Mouse (Mus musculus) limb, embryonic 13.5 days (tissue): ENCODE data around the gene Nodal. TPM values are rescaled to one million over a fixed set of nuclear protein-coding genes. Genes with fewer than 3 reads are reported as not detected.
"Not testable (repeated sequence)": the region's sequence is repeated elsewhere in the genome, so short reads cannot be mapped to it uniquely, and the experiment has no call there.

Source experiments
- ATAC-seq: fragments of 200-750 bp; cut with Nextera tagmentation; 2 replicates; pipeline ENCODE4 v1.8.0; 2017; ENCODE audit warnings: low read depth, moderate number of reproducible peaks, moderate TSS enrichment; ENCODE audit not compliant: low FRiP score
- H3K27ac ChIP-seq: fragments of 300-500 bp; sonication (generic); 2 replicates; pipeline ENCODE4 v1.5.1; 2015; ENCODE audit warnings: inconsistent platforms, mild to moderate bottlenecking, moderate library complexity
- H3K27me3 ChIP-seq: fragments of 300-500 bp; sonication (generic); 2 replicates; pipeline ENCODE4 v1.6.1; 2015; ENCODE audit warnings: mild to moderate bottlenecking, inconsistent platforms
- H3K36me3 ChIP-seq: fragments of 300-500 bp; sonication (generic); 2 replicates; pipeline ENCODE4 v1.6.1; 2015; ENCODE audit warnings: inconsistent platforms, mild to moderate bottlenecking, moderate library complexity
- H3K4me1 ChIP-seq: fragments of 300-500 bp; sonication (generic); 2 replicates; pipeline ENCODE4 v1.6.1; 2015; ENCODE audit warnings: inconsistent platforms
- H3K4me2 ChIP-seq: fragments of 300-500 bp; sonication (generic); replicated peaks from 2 replicates; pipeline ENCODE4 v1.6.1; 2015; ENCODE audit warnings: inconsistent platforms, mild to moderate bottlenecking, moderate library complexity
- H3K4me3 ChIP-seq: fragments of 300-500 bp; sonication (generic); 2 replicates; pipeline ENCODE4 v1.5.1; 2015; ENCODE audit warnings: moderate library complexity, mild to moderate bottlenecking, inconsistent platforms
- H3K9ac ChIP-seq: fragments of 300-500 bp; sonication (generic); 2 replicates; pipeline ENCODE4 v1.6.1; 2015; ENCODE audit warnings: mild to moderate bottlenecking, inconsistent platforms
- H3K9me3 ChIP-seq: fragments of 300-500 bp; sonication (generic); 2 replicates; pipeline ENCODE4 v1.6.1; 2016; ENCODE audit warnings: inconsistent platforms
- WGBS: fragments of 180-500 bp; shearing (Covaris S2); methylation state at CpG from one replicate; pipeline ENCODE4 v1.1.7; 2015; 5-methylcytosine and 5-hydroxymethylcytosine counted together
- polyA plus RNA-seq: library from polyadenylated mRNA; unstranded; fragments of >200 nt; fragmentation: Nextera tagmentation; extraction: Ambion mirVana; gene quantifications from 2 replicates; pipeline ENCODE4 v1.2.1, GENCODE M21; 2015

Nodal gene
- polyA plus RNA-seq, 1 experiment from 2014 or later = 0.19 TPM

DNA sequence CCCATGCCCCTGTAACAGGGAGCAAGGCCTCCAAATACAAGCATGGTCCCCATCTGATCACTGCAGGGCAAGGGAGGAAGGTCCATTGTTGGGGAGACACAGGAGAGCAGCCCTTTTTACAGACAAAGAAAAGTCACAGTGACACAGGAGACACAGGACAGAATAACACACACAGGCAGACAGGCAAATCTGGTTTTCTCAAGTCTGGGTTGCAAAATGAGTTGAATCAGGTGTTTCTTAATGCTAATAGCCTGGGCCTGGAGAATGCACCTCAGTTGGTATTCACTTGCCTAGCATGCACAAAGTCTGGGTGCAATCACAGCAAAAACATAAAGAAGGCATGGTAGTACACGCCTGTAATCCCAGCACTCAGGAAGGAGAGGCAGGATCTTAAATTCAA is 26.1 kb downstream of the Nodal start:
- peak overlapping the region; percentile 56 for H3K27ac ChIP-seq
- H3K9me3 ChIP-seq = no peaks in the 10 kb centered on the region
- peak overlapping the region; percentile 23 for H3K4me2 ChIP-seq
- WGBS = 31% methylated on average over 1 of the region's 1 CpGs
- H3K4me1 ChIP-seq = peaks cover 71% of the 10 kb centered on the region
- H3K4me3 ChIP-seq = no peak overlapping the region
- peaks cover 22% of the 10 kb centered on the region for H3K36me3 ChIP-seq
- no peak; the same call in 1 of the 2 replicates for ATAC-seq
- H3K9ac ChIP-seq = 0 out of 2 replicates have a peak overlapping the region, but pooled peaks have one; percentile 31
- H3K27me3 ChIP-seq = no peaks in the 10 kb centered on the region

- 68% methylated on average over 3 of the region's 3 CpGs for WGBS
- peaks cover 81% of the 10 kb centered on the region for H3K4me1 ChIP-seq
- no peak overlapping the region for H3K4me3 ChIP-seq
- no peaks in the 10 kb centered on the region for H3K27me3 ChIP-seq
- no peak for ATAC-seq
- no peaks in the 10 kb centered on the region for H3K9me3 ChIP-seq
- 0 out of 2 replicates have a peak overlapping the region, but pooled peaks have one; percentile 1 for H3K27ac ChIP-seq
- H3K4me2 ChIP-seq = no peak overlapping the region
- H3K36me3 ChIP-seq = peaks cover 26% of the 10 kb centered on the region
- no peak overlapping the region for H3K9ac ChIP-seq
Observed at GRCm38 (mm10) chr10:61445016-61445415, 27.2 kb downstream of the Nodal start.

DNA sequence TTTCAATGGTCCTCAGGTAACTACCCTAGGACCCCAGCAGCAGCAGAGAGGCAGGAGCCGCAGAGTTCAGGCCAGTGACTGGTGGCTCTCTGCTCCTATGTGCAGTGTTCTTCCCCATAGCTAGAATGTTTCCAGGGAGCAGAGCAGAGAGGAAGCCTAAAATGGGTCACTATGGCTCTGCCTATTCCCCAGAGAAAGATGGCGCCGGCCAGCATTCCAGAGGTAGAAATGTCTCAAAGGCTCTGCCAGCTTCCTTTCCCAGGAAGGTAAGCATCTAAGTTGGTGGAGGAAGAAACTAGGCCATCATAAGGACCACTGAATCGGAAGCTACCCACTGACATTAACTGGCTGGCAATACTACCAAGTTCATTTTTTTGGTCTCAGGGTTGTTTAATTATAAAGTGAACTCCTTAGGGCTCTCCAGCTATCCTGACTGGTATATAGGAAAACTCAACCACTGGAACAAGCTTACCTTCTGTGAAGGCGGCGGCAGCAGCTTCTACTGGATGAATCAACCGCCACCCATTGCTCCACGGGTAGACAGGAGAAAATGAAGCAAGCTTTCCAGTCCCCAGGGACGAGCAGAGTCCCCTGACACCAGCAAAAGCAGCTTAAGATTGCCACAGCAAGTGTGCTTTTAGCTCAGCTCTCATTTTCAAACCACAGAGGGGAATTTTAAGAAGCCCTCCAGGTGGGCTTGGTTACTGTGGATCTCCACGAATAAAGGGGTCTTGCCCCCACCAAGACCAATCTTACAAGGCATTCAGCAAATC is 30.0 kb downstream of the Nodal start:
- Histone ChIP-seq H3K4me3 (no peak overlapping the region), H3K36me3 (peaks cover 22% of the 10 kb centered on the region), H3K27me3 (no peaks in the 10 kb centered on the region), H3K4me2 (no peak overlapping the region), H3K27ac (no peak overlapping the region), H3K9me3 (no peaks in the 10 kb centered on the region), H3K9ac (peak overlapping the region; percentile 39; the same call in 1 of the 2 replicates), H3K4me1 (peaks cover 85% of the 10 kb centered on the region)
- ATAC-seq = no peak
- 82% methylated on average over 10 of the region's 10 CpGs for WGBS

- no peaks in the 10 kb centered on the region for H3K27me3 ChIP-seq
- peaks cover 22% of the 10 kb centered on the region for H3K36me3 ChIP-seq
- H3K9me3 ChIP-seq = no peaks in the 10 kb centered on the region
- no peak overlapping the region for H3K4me3 ChIP-seq
- WGBS = 82% methylated on average over 3 of the region's 3 CpGs
- no peak overlapping the region for H3K4me2 ChIP-seq
- ATAC-seq = no peak
- no peak overlapping the region for H3K9ac ChIP-seq
- H3K4me1 ChIP-seq = peaks cover 75% of the 10 kb centered on the region
- H3K27ac ChIP-seq = no peak overlapping the region
Observed at GRCm38 (mm10) chr10:61448834-61449233, 31.1 kb downstream of the Nodal start.

DNA sequence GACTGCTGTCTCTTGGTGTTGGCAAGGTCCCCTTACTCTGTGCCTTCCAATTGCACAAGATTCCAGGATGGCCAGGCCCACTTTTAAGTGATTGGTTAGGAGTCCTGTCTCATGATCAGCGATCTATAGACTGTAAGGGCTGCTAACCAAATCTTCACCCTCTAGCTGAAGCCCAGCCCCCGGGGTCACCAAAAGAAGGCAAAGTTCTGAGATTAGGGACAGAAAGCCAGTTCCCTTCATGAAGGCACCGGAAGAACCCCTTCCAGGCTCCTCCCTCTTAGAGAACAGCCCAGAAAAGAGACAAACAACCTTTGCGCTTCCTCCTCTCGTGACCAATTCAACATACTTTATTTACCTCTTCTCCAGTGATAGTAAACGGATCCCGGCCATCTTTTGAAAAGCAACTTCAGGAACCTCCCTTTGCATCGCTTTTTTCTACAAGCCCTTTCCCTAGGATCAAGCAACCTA is 33.7 kb downstream of the Nodal start:
- no peaks in the 10 kb centered on the region for H3K27me3 ChIP-seq
- peak overlapping the region; percentile 69 for H3K27ac ChIP-seq
- H3K4me3 ChIP-seq = peak overlapping the region; percentile 100
- peaks cover 22% of the 10 kb centered on the region for H3K36me3 ChIP-seq
- peak overlapping the region; percentile 90 for H3K4me2 ChIP-seq
- ATAC-seq = no peak
- 3% methylated on average over 8 of the region's 8 CpGs for WGBS
- peak overlapping the region; percentile 97 for H3K9ac ChIP-seq
- H3K4me1 ChIP-seq = peaks cover 49% of the 10 kb centered on the region
- no peaks in the 10 kb centered on the region for H3K9me3 ChIP-seq

DNA sequence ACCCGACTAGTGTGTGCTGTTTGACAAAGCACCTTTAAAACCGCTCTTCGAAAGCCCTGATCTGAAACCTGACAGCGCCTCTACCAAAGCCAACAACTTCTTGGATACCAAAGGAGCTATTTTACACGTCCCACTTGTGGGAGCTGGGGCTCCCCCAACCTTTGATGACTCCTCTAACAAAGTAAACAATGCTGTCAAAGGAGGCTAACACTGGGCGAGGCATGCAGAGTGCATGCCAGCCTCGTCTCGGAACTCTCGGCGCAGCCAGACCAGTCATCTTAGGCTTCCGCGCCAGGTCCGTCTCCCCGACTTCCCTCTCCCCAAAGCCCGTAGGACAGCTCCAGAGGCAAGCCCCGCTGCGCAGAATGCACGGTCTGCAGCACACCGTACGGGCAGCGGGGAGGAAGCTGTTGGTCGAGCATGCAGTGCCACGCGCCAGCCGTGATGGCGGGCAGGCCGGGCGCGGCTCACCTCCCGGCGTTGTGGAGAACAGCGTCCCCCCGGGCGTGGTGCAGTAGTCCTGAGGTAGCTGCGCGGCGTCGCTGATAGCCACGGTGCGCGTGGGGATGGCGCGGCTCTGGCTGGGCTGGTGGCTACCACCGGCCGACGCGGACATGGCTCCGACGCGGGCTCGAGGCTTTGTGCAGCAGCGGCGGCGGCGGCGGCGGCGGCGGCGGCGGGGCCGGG is 34.3 kb downstream of the Nodal start:
- ATAC-seq = peak; percentile 45
- Histone ChIP-seq H3K9ac (peak overlapping the region; percentile 97), H3K4me3 (peak overlapping the region; percentile 100), H3K27ac (peak overlapping the region; percentile 69), H3K9me3 (no peaks in the 10 kb centered on the region), H3K27me3 (no peaks in the 10 kb centered on the region), H3K36me3 (peaks cover 22% of the 10 kb centered on the region; the same call in 1 of the 2 replicates), H3K4me1 (peaks cover 43% of the 10 kb centered on the region), H3K4me2 (peak overlapping the region; percentile 90)
- under 1% methylated on average over 53 of the region's 62 CpGs for WGBS

GRCm38 (mm10) chr10:61452645-61453044 is 34.9 kb downstream of the Nodal start, which contains the start of gene Eif4ebp2:
Gene Eif4ebp2, minus strand, starts transcription at chr10:61452661.
- peak within 1 kb of the TSS; percentile 100 for H3K4me3 ChIP-seq
- ATAC-seq = peak; percentile 99
- H3K27ac ChIP-seq = peak within 1 kb of the TSS; percentile 69
- H3K4me2 ChIP-seq = peak within 1 kb of the TSS; percentile 90
- no peaks in the 10 kb centered on the region for H3K9me3 ChIP-seq
- H3K27me3 ChIP-seq = no peaks in the 10 kb centered on the region
- peak within 1 kb of the TSS; percentile 97 for H3K9ac ChIP-seq
- peaks cover 38% of the 10 kb centered on the region for H3K4me1 ChIP-seq
- H3K36me3 ChIP-seq = peaks cover 18% of the 10 kb centered on the region; the same call in 1 of the 2 replicates
- WGBS = under 1% methylated on average over 32 of the region's 36 CpGs

- Histone ChIP-seq H3K36me3 (peaks cover 13% of the 10 kb centered on the region; the same call in 1 of the 2 replicates), H3K4me2 (peak overlapping the region; percentile 90; the same call in 1 of the 2 replicates), H3K4me1 (peaks cover 32% of the 10 kb centered on the region)
- ATAC-seq, H3K4me3 ChIP-seq, H3K27ac ChIP-seq, H3K9ac ChIP-seq, H3K27me3 ChIP-seq, H3K9me3 ChIP-seq: not testable (repeated sequence)
- 82% methylated on average over 3 of the region's 3 CpGs for WGBS
Observed at GRCm38 (mm10) chr10:61453171-61453570, 35.4 kb downstream of the Nodal start.

- Histone ChIP-seq H3K4me2 (no peak overlapping the region), H3K9ac (no peak overlapping the region), H3K27me3 (no peaks in the 10 kb centered on the region), H3K9me3 (no peaks in the 10 kb centered on the region), H3K27ac (no peak overlapping the region), H3K4me3 (no peak overlapping the region), H3K4me1 (no peaks in the 10 kb centered on the region), H3K36me3 (no peaks in the 10 kb centered on the region)
- 50% methylated on average over 3 of the region's 3 CpGs for WGBS
- ATAC-seq = no peak
Observed at GRCm38 (mm10) chr10:61457182-61457581, 39.4 kb downstream of the Nodal start.

DNA sequence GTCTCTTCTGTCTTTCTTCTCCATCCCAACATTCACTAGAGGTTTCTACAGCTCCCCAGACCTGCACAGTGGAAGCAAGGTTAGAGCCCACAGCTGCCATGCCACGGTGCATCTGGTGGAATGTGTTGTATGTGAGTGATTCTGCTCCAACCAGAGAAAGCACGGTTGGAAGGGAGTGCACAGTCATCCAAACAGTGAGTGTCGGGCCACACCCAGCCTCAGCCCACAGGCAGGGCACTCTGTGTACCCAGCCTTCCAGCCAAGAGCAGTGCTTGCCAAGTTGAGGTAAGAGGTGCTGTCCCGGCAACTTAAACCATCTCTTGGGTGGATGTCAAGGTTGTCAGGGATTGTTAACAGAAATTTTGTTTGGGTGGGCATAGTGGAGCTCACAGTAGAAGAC is 47.2 kb downstream of the Nodal start:
- Histone ChIP-seq H3K4me1 (no peaks in the 10 kb centered on the region), H3K4me2 (no peak overlapping the region)
- 75% methylated on average over 4 of the region's 4 CpGs for WGBS

GRCm38 (mm10) chr10:61466242-61466641 is 48.5 kb downstream of the Nodal start:
- no peaks in the 10 kb centered on the region for H3K4me1 ChIP-seq
- WGBS = 67% methylated on average over 8 of the region's 8 CpGs
- ATAC-seq = no peak

More for the DNA sequence above, 47.2 kb downstream of the Nodal start:
- peaks cover 4% of the 10 kb centered on the region; the same call in 1 of the 2 replicates for H3K9me3 ChIP-seq
- H3K9ac ChIP-seq = no peak overlapping the region
- H3K27ac ChIP-seq = no peak overlapping the region
- ATAC-seq = no peak
- no peaks in the 10 kb centered on the region for H3K36me3 ChIP-seq
- no peaks in the 10 kb centered on the region for H3K27me3 ChIP-seq
- H3K4me3 ChIP-seq = no peak overlapping the region

DNA sequence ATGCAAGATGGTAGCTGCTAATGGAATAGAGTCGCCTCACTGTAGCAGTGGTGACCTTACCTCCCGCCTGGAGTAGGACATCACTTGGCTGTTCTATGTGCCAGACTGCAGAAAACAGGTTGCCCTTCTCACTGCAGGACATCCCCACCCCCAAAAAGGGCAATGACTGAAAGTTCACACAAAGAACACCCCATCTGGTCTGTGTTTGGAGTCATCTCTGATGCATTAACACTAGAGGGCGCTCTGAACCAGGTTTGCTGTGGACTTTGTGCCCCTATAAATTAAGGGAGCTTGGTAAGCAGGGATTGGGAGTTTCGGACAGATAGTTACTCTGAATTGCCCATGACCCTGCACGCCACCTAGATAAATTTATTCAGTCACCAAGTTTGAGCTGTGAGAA is 49.1 kb downstream of the Nodal start:
- WGBS = 27% methylated on average over 5 of the region's 5 CpGs

More at GRCm38 (mm10) chr10:61466242-61466641, 48.5 kb downstream of the Nodal start:
- no peak overlapping the region for H3K4me3 ChIP-seq
- no peaks in the 10 kb centered on the region for H3K36me3 ChIP-seq
- no peak overlapping the region for H3K27ac ChIP-seq
- no peak overlapping the region for H3K4me2 ChIP-seq
- no peaks in the 10 kb centered on the region for H3K27me3 ChIP-seq
- H3K9me3 ChIP-seq = peaks cover 4% of the 10 kb centered on the region; the same call in 1 of the 2 replicates
- no peak overlapping the region for H3K9ac ChIP-seq

More for the DNA sequence above, 49.1 kb downstream of the Nodal start:
- Histone ChIP-seq H3K36me3 (no peaks in the 10 kb centered on the region), H3K4me3 (no peak overlapping the region), H3K9me3 (peaks cover 4% of the 10 kb centered on the region; the same call in 1 of the 2 replicates), H3K27ac (no peak overlapping the region), H3K4me1 (no peaks in the 10 kb centered on the region), H3K4me2 (no peak overlapping the region), H3K27me3 (no peaks in the 10 kb centered on the region), H3K9ac (no peak overlapping the region)
- no peak for ATAC-seq
